1 mouse cellular context compared by ENCODE assay signal in the genomic region with DNA sequence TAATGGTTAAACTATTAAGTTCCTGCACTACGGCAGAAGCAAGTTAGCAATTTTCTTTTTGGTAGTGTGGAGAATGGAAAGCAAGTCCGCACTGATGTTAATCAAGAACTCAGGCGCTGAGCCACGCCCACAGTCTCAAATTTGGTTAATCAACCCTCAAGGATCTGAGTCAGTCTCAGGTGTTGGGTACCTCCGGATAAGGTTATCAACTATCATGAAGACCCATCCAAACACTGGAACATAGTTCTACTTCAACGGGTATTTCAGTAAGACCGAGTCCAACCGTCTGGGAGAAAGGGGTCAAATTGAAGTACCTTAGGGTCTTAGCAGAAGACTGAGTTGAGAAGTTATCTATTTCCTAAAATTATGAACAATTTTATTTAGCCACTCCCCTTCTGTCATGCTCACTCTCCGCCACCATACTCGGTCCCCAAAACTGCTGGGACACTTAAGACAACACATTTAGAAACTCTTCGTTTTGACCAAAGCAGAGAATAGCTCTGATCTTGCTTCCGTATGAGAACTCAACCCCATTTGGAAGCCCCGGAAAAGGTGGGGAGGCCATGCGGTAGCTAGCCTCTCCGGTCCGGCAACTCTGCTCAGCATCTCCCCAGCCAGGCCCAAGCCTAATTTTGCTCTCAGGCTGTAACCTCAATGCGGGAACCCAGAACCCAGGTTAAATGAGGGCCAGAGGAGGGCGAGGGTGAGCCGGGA.
A peak's percentile ranks its signal among the peaks of the same experiment; 100 is the strongest.
TF ChIP-seq lines count a peak whose summit lies in the region.

No protein-coding gene starts in this region.

TF ChIP-seq in MEL, 35 proteins besides CTCF, POLR2A, EP300 and RAD21 (continued from another document):
- TF ChIP-seq MAZ (IDR thresholded peaks at IDR 0.05; ENCODE audit: low read depth, low read length) (0 out of 2 replicates have a peak, but pooled peaks have one; percentile 12), SIN3A (IDR thresholded peaks at IDR 0.05; ENCODE audit: low read length) (peak; percentile 72)
